Mouse (Mus musculus): ENCODE measurements around the gene Ino80. TPM values are rescaled to one million over a fixed set of nuclear protein-coding genes. Genes with fewer than 3 reads are reported as not detected.

The Ino80 gene
- polyA plus RNA-seq, 1 experiment from 2014 or later: 4.2 TPM

DNA sequence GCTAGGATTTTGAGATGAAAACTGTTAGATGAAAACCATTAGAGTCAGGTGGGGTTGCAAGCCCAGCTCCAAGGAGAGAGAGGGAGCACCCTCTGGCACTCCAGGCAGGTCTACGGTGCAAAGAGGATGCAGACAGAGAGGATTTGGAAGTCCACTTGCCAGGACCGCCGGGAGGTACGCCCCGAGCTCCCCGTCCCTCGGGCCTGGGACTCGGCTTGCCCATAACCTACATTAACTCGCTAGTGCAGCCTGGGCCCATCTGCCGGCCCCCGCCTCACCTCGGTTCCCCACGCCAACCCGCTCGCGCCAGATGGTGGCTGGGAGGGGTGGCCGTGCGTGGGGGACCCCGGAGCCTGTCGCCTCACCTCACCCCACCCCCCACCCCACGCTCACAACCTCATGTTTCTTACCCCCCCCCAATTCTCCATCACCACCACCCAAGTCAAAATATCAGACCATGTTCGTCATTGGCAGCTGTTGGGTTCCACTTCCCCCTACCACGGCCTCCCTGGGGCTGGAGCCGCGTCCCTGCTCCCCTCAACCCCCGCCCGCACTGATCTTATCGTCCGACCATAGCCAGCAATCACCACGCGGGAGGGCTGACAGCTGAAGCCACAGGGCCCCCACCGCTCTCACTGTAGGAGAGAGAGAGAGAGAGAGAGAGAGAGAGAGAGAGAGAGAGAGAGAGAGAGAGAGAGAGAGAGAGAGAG is 153.5 kb downstream of the Ino80 start:
- no peak overlapping the region for H3K27ac ChIP-seq
- no peak overlapping the region for H3K9ac ChIP-seq (replicated peaks)
- no peaks in the 10 kb centered on the region for H3K36me3 ChIP-seq
- peaks cover 97% of the 10 kb centered on the region for H3K27me3 ChIP-seq
- peaks cover 55% of the 10 kb centered on the region for H3K4me1 ChIP-seq (replicated peaks)
- peak overlapping the region; percentile 82 for H3K4me2 ChIP-seq
- ATAC-seq (ENCODE audit: insufficient number of reproducible peaks, insufficient read depth, low FRiP score, low TSS enrichment, low read depth): no peak
- peak overlapping the region; percentile 51 for H3K4me3 ChIP-seq (replicated peaks)
- 3% methylated on average over 30 of the region's 32 CpGs for WGBS
- H3K9me3 ChIP-seq: no peaks in the 10 kb centered on the region

Other genes with a start within 250 kb of the Ino80 start
- not detected in 2 replicates for gene Ppp1r14d, start 247.8 kb downstream of the Ino80 start, polyA plus RNA-seq (2016; fragmentation: Nextera tagmentation; extraction: Ambion mirVana)
- gene Spint1, start 240.3 kb downstream of the Ino80 start, polyA plus RNA-seq (2016; fragmentation: Nextera tagmentation; extraction: Ambion mirVana): 7.8 and 9.3 TPM in 2 replicates
- 8.5 TPM in 2 replicates for gene Rhov, start 206.4 kb downstream of the Ino80 start, polyA plus RNA-seq (2016; fragmentation: Nextera tagmentation; extraction: Ambion mirVana)
- gene Vps18, start 188.9 kb downstream of the Ino80 start, polyA plus RNA-seq (2016; fragmentation: Nextera tagmentation; extraction: Ambion mirVana): 23.8 and 24.6 TPM in 2 replicates
- gene Dll4, start 151.9 kb downstream of the Ino80 start, polyA plus RNA-seq (2016; fragmentation: Nextera tagmentation; extraction: Ambion mirVana): 4.8 and 5.3 TPM in 2 replicates
- 0.45 and 0.68 TPM in 2 replicates for gene Chac1, start 126.5 kb downstream of the Ino80 start, polyA plus RNA-seq (2016; fragmentation: Nextera tagmentation; extraction: Ambion mirVana)
- gene Exd1, start 69.9 kb upstream of the Ino80 start, polyA plus RNA-seq (2016; fragmentation: Nextera tagmentation; extraction: Ambion mirVana): 0.36 and 0.74 TPM in 2 replicates
- gene Chp1, start 70.0 kb upstream of the Ino80 start, polyA plus RNA-seq (2016; fragmentation: Nextera tagmentation; extraction: Ambion mirVana): 58.3 and 58.5 TPM in 2 replicates
- gene Nusap1, start 140.6 kb upstream of the Ino80 start, polyA plus RNA-seq (2016; fragmentation: Nextera tagmentation; extraction: Ambion mirVana): 88.2 and 90.2 TPM in 2 replicates
- 32.2 and 37.5 TPM in 2 replicates for gene Oip5, start 140.8 kb upstream of the Ino80 start, polyA plus RNA-seq (2016; fragmentation: Nextera tagmentation; extraction: Ambion mirVana)
- gene Ndufaf1, start 185.1 kb upstream of the Ino80 start, polyA plus RNA-seq (2016; fragmentation: Nextera tagmentation; extraction: Ambion mirVana): 49.0 and 50.9 TPM in 2 replicates
- gene Rtf1, start 197.4 kb upstream of the Ino80 start, polyA plus RNA-seq (2016; fragmentation: Nextera tagmentation; extraction: Ambion mirVana): 79.0 and 89.2 TPM in 2 replicates